Mouse (Mus musculus) ES-E14 (cell line): ENCODE measurements at regions not wholly inside any gene's neighbourhood (a gene's known extent, or its start where the extent isn't known, plus 50 kb on each side); places are given as distances from the start of the nearest gene placed in this dataset.
A peak's percentile ranks its signal among the peaks of the same experiment; 100 is the strongest.

Experiments used
- DNase-seq: peaks from one replicate; pipeline ENCODE4 v3.0.0-alpha.2; 2013; ENCODE audit warnings: low read depth, low spot score
- H3K27ac ChIP-seq: 2 replicates; pipeline ENCODE4 v1.5.1; 2012; ENCODE audit warnings: low read depth, mild to moderate bottlenecking, low read length, moderate library complexity, mixed read lengths; ENCODE audit not compliant: poor library complexity, insufficient read depth, severe bottlenecking
- H3K36me3 ChIP-seq: 2 replicates; pipeline ENCODE4 v1.6.1; 2012; ENCODE audit warnings: mild to moderate bottlenecking, low read length, moderate library complexity, mixed read lengths; ENCODE audit not compliant: control insufficient read depth, poor library complexity, insufficient read depth, severe bottlenecking
- H3K4me1 ChIP-seq, 2 experiments: fragments of 150-350 bp in 1 of 2; sonication (generic) in 1 of 2; 2 replicates each; pipeline ENCODE4 v1.6.1; 2012; ENCODE audit warnings: low read length in 2 of 2, mild to moderate bottlenecking in 1 of 2, mixed read lengths in 1 of 2; ENCODE audit not compliant: control insufficient read depth in 2 of 2, insufficient read depth in 2 of 2, poor library complexity in 1 of 2
- H3K4me3 ChIP-seq, 2 experiments: fragments of 150-350 bp in 1 of 2; sonication (generic) in 1 of 2; 2 replicates each; pipeline ENCODE4 v1.5.1; 2012; ENCODE audit warnings: low read length in 2 of 2, low read depth in 1 of 2, mild to moderate bottlenecking in 1 of 2, mixed read lengths in 1 of 2; ENCODE audit not compliant: insufficient read depth in 1 of 2, poor library complexity in 1 of 2, severe bottlenecking in 1 of 2
- H3K9ac ChIP-seq: 2 replicates; pipeline ENCODE4 v1.6.1; 2012; ENCODE audit warnings: low read depth, mild to moderate bottlenecking, low read length, mixed read lengths; ENCODE audit not compliant: poor library complexity, insufficient read depth, severe bottlenecking
- H3K9me3 ChIP-seq: fragments of 150-350 bp; sonication (generic); 2 replicates; pipeline ENCODE4 v1.6.1; 2012; ENCODE audit warnings: low read depth, mild to moderate bottlenecking, low read length; ENCODE audit not compliant: control insufficient read depth, insufficient read depth
- CHD2 ChIP-seq: IDR thresholded peaks from 2 replicates; pipeline ENCODE4 v1.6.1; 2014; ENCODE audit warnings: mild to moderate bottlenecking, low read depth, low read length, inconsistent platforms
- HCFC1 ChIP-seq: IDR thresholded peaks from 2 replicates; pipeline ENCODE4 v1.6.1; 2012; ENCODE audit warnings: low read length, inconsistent platforms, borderline replicate concordance; ENCODE audit not compliant: insufficient read depth
- MAFK ChIP-seq: IDR thresholded peaks from 2 replicates; pipeline ENCODE4 v1.6.1; 2014; ENCODE audit warnings: mild to moderate bottlenecking, low read depth, low read length, inconsistent platforms; ENCODE audit not compliant: insufficient read depth
- ZC3H11A ChIP-seq: IDR thresholded peaks from 2 replicates; pipeline ENCODE4 v1.6.1; 2012; ENCODE audit warnings: low read depth, mild to moderate bottlenecking, inconsistent platforms, low read length, borderline replicate concordance
- ZNF384 ChIP-seq: IDR thresholded peaks from 2 replicates; pipeline ENCODE4 v1.6.1; 2012; ENCODE audit warnings: low read depth, low read length, inconsistent platforms
- in situ Hi-C, 2 experiments: fragments of 600-800 bp; cut with MboI; formaldehyde crosslinking; loops; one replicate each; pipeline ENCODE4 v1.15.1; 2025; ENCODE audit warnings: low sequenced_read_pairs in 2 of 2, inconsistent platforms in 1 of 2; ENCODE audit not compliant: unreplicated experiment in 2 of 2

- in situ Hi-C loops: no loop called here
- Histone ChIP-seq H3K36me3 (no peaks in the 10 kb centered on the region), H3K27ac (no peak overlapping the region), H3K4me3 (no peak overlapping the region), H3K9ac (no peak overlapping the region), H3K4me1 (no peaks in the 10 kb centered on the region), H3K9me3 (no peaks in the 10 kb centered on the region)
- no peak for DNase-seq
- TF ChIP-seq CHD2: no peak
- TF ChIP-seq ZNF384: no peak
Observed at GRCm38 (mm10) chr4:124215077-124215476, 297.3 kb upstream of the 4930535I16Rik start.

- no peak for DNase-seq
- Histone ChIP-seq H3K9ac (no peak overlapping the region), H3K4me1 (no peaks in the 10 kb centered on the region), H3K36me3 (no peaks in the 10 kb centered on the region), H3K4me3 (no peak overlapping the region), H3K27ac (no peak overlapping the region), H3K9me3 (no peaks in the 10 kb centered on the region)
- TF ChIP-seq ZNF384 (no peak), ZC3H11A (no peak), MAFK (no peak), CHD2 (no peak), HCFC1 (no peak)
- in situ Hi-C loops: no loop called here
Observed at GRCm38 (mm10) chr4:124210103-124210502, 292.3 kb upstream of the 4930535I16Rik start.

DNA sequence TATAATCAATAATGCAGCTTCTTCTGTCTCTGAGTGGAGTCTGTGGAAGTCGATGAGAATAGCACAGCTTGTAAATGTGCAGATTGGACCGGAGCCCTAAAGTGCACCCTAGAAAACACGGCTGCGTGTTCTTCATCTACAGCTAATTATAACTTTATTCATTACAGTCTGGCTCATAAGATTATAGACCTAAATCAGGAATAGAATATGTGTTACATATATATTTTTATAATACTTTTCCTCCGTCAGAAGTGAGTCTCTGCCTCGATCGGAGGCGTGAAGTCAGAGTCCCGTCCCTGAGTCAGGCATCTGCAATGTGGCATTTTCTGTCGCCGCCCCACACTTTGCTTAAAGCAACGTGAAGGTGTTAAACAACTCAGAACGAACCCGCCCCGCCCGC, 288.7 kb upstream of the 4930535I16Rik start:
- in situ Hi-C loops: no loop called here
- H3K4me3 ChIP-seq: no peak overlapping the region
- no peaks in the 10 kb centered on the region for H3K36me3 ChIP-seq

DNA sequence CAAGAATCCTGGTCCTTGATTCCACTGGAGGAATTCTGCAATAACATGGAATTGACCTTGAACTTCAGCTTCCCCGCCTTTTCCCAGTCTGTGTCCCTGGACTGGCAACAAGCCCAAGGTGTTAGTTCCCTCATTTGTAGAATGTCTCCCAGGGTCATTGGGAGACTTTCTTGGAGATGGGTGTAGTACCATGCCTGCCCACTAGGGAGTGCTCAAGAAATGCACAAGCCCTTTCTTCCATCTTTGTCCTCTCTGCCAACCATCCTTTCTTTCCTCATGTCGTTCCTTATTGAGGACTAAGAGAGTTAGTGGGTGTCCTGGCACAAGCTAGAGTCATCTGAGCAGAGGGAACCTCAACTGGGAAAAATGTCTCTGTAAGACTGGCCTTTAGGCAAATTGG, 285.9 kb upstream of the 4930535I16Rik start:
- DNase-seq: peak; percentile 44

More for the DNA sequence above, 288.7 kb upstream of the 4930535I16Rik start:
- TF ChIP-seq ZNF384 (no peak), ZC3H11A (no peak), CHD2 (no peak), HCFC1 (no peak)
- H3K27ac ChIP-seq: no peak overlapping the region
- no peak overlapping the region for H3K9ac ChIP-seq
- H3K4me1 ChIP-seq: no peaks in the 10 kb centered on the region
- no peaks in the 10 kb centered on the region for H3K9me3 ChIP-seq
- no peak for DNase-seq

DNA sequence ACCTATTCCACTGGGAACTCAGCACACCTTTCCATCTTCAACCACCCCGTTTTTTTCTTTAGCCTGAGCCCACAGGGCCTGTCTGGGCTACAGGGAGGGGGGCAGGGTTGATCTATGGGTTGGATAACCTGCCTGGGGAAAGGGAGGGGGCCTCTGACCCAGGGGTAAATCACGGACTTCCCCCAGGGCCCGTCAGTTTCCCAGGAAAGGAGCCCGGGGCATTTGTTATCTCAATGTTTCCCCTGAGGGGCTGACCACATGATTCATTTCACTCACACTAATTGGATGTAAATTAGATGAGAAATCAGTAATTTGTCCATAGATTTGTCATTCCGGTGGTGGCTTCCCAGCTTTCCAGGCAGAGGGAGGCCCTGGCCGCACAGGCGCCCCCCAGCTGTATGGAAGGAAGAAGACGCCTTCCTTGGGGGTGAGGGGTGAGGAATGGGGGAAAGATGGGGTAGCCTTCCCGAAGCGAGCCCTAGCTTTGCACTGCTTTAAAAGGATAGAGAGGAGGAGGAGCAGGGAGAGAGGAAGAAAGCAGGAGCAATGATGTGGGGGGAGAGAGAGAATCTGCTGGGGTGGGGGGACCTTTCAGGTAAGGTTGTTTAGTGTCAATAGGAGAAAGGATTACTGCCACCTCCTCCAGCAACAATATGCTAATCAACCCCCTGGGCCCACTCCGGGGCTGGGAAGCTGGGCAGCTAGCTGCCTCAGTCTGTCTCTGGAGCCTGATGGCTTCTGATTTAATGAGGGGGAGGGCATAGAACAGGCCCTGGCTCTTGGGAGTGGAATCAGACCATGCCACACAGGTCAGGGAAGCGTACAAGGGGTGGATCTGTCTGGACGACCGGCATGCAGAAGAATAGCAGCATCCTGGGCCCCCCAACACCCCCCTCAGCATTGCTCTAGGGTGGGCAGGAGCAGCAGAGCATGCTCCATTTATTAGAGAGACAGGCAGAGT, 282.3 kb upstream of the 4930535I16Rik start:
- Histone ChIP-seq H3K9me3 (no peaks in the 10 kb centered on the region), H3K9ac (no peak overlapping the region), H3K36me3 (no peaks in the 10 kb centered on the region), H3K4me3 (no peak overlapping the region), H3K4me1 (no peaks in the 10 kb centered on the region), H3K27ac (no peak overlapping the region)
- in situ Hi-C loops: no loop called here
- DNase-seq: no peak
- TF ChIP-seq ZNF384 (no peak), HCFC1 (no peak), ZC3H11A (no peak), MAFK (no peak), CHD2 (no peak)

More for the DNA sequence above, 285.9 kb upstream of the 4930535I16Rik start:
- no peaks in the 10 kb centered on the region for H3K4me1 ChIP-seq
- H3K27ac ChIP-seq: no peak overlapping the region
- H3K4me3 ChIP-seq: no peak overlapping the region
- no peaks in the 10 kb centered on the region for H3K9me3 ChIP-seq
- no peak overlapping the region for H3K9ac ChIP-seq
- no peaks in the 10 kb centered on the region for H3K36me3 ChIP-seq
- in situ Hi-C loops: no loop called here
- TF ChIP-seq ZC3H11A (peak; percentile 21; the same call in 1 of the 2 replicates), ZNF384 (no peak), HCFC1 (no peak)
